ENCODE assay signal across 19 mouse cellular contexts in the genomic region with DNA sequence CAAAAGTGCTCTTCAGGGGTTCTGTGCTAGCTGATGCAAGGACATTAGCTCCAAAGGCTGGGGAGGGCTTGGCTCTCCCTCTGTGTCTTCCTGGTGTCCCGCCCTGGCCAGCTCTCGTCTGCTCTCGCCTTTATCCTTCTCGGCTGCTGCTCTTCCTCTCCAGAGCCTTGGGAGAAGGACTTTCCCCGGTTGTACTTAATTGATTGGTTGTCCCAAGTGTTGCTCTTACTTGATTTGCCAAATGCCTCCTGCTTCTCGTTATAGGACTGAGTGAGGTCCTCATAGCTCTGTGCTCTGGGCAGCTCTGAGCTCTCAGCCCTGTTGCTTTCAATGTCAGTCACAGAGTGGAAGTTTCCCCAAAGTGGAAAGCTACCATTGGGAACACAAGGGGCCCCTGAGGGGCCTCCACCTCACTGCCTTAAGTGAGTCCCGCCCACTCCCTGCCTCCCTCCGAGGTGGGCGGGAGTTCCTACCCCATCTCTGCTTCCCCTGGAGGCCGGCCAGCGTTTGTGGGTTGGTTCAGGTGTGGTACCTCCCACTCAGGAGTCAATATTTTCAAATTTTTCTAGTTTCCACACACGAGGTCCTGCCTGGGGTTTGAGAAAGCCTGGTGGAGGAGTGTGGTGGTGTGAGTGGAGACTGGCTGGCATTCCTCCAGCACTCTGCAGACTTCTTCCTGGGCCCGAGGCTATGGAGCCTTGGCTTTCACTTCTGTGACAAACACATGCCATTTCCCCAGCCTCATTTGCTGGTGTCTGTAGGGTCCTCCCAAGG. TPM values are rescaled to one million over a fixed set of nuclear protein-coding genes. Genes with fewer than 3 reads are reported as not detected.
A peak's percentile ranks its signal among the peaks of the same experiment; 100 is the strongest.
DNase-seq lines count a peak whose midpoint lies in the region; ATAC-seq and TF ChIP-seq lines count a peak whose summit lies in the region.
"Had no signal": no experiment of that assay in that cellular context is flagged by ENCODE, and none has a peak within 500 bp of the region (broad histone marks: within the 10 kb centered on the region; RNA-seq: fewer than 3 reads in every experiment).

No protein-coding gene starts in this region.

- H3K4me2 ChIP-seq in hindbrain, postnatal 0 days (ENCODE audit: low read depth, low read length), result no peak overlapping the region
- no peak overlapping the region for H3K4me2 ChIP-seq in hindbrain, embryonic 11.5 days (replicated peaks; ENCODE audit: low read depth, low read length)
- H3K4me2 ChIP-seq in lung, postnatal 0 days (replicated peaks; ENCODE audit: low read depth, low read length), result no peak overlapping the region
- H3K4me2 ChIP-seq in stomach, postnatal 0 days (replicated peaks; ENCODE audit: low read depth), result no peak overlapping the region
- H3K4me2 ChIP-seq: forebrain, embryonic 15.5 days; hindbrain, embryonic 13.5 days; intestine, embryonic 15.5 days; liver, embryonic 13.5 days; lung, embryonic 15.5 days; midbrain, embryonic 13.5 days; neural tube, embryonic 15.5 days had no signal

- H3K36me3 ChIP-seq in hindbrain, postnatal 0 days (ENCODE audit: insufficient read depth, low read length), result peaks cover 39% of the 10 kb centered on the region
- H3K36me3 ChIP-seq in hindbrain, embryonic 11.5 days (ENCODE audit: control insufficient read depth, insufficient read depth, low read length), result 0 out of 2 replicates have a peak, but pooled peaks cover 3% of the 10 kb centered on the region
- peaks cover 34% of the 10 kb centered on the region; the same call in 1 of the 2 replicates for H3K36me3 ChIP-seq in lung, postnatal 0 days (ENCODE audit: insufficient read depth, low read length)
- H3K36me3 ChIP-seq in stomach, postnatal 0 days (ENCODE audit: control insufficient read depth, insufficient read depth, low read length), result peaks cover 48% of the 10 kb centered on the region

- no peak for TF ChIP-seq EP300 in lung, postnatal 0 days (IDR thresholded peaks at IDR 0.05)
- no peak for TF ChIP-seq EP300 in stomach, postnatal 0 days (optimal IDR thresholded peaks at IDR 0.05)

- H3K27ac ChIP-seq in hindbrain, postnatal 0 days, result no peak overlapping the region
- H3K27ac ChIP-seq in hindbrain, embryonic 11.5 days (ENCODE audit: low read depth, low read length), result no peak overlapping the region
- H3K27ac ChIP-seq in lung, postnatal 0 days (ENCODE audit: low read length), result no peak overlapping the region
- no peak overlapping the region for H3K27ac ChIP-seq in stomach, postnatal 0 days (replicated peaks)
- H3K27ac ChIP-seq: forebrain, embryonic 15.5 days; hindbrain, embryonic 13.5 days; intestine, embryonic 15.5 days; liver, embryonic 13.5 days; lung, embryonic 15.5 days; midbrain, embryonic 13.5 days; neural tube, embryonic 15.5 days had no signal

- no peaks in the 10 kb centered on the region for H3K4me1 ChIP-seq in hindbrain, postnatal 0 days (ENCODE audit: insufficient read depth, low read length)
- H3K4me1 ChIP-seq in hindbrain, embryonic 11.5 days (replicated peaks; ENCODE audit: control insufficient read depth, insufficient read depth, low read length), result no peaks in the 10 kb centered on the region
- H3K4me1 ChIP-seq in lung, postnatal 0 days (ENCODE audit: insufficient read depth, low read depth, low read length), result no peaks in the 10 kb centered on the region
- no peaks in the 10 kb centered on the region for H3K4me1 ChIP-seq in stomach, postnatal 0 days (replicated peaks; ENCODE audit: control insufficient read depth, insufficient read depth)
- H3K4me1 ChIP-seq: forebrain, embryonic 15.5 days; hindbrain, embryonic 13.5 days; intestine, embryonic 15.5 days; midbrain, embryonic 13.5 days; neural tube, embryonic 15.5 days had no signal

- H3K9ac ChIP-seq in hindbrain, postnatal 0 days (replicated peaks; ENCODE audit: low read length), result no peak overlapping the region
- no peak overlapping the region for H3K9ac ChIP-seq in hindbrain, embryonic 11.5 days (ENCODE audit: low read depth, low read length)
- no peak overlapping the region for H3K9ac ChIP-seq in lung, postnatal 0 days (replicated peaks; ENCODE audit: low read depth)
- no peak overlapping the region for H3K9ac ChIP-seq in stomach, postnatal 0 days (ENCODE audit: low read length)
- H3K9ac ChIP-seq: forebrain, embryonic 15.5 days; hindbrain, embryonic 13.5 days; intestine, embryonic 15.5 days; liver, embryonic 13.5 days; lung, embryonic 15.5 days; midbrain, embryonic 13.5 days; neural tube, embryonic 15.5 days had no signal

- ATAC-seq in hindbrain, postnatal 0 days, result 0 out of 2 replicates have a peak, but pooled peaks have one; percentile 24
- no peak for ATAC-seq in hindbrain, embryonic 11.5 days (ENCODE audit: low FRiP score)
- ATAC-seq in lung, postnatal 0 days, result 0 out of 2 replicates have a peak, but pooled peaks have one; percentile 8
- no peak for ATAC-seq in stomach, postnatal 0 days (ENCODE audit: low FRiP score, low TSS enrichment)
- ATAC-seq: forebrain, embryonic 15.5 days; intestine, embryonic 15.5 days; midbrain, embryonic 13.5 days had no signal

- no peaks in the 10 kb centered on the region for H3K9me3 ChIP-seq in hindbrain, postnatal 0 days (ENCODE audit: low read length)
- no peaks in the 10 kb centered on the region for H3K9me3 ChIP-seq in hindbrain, embryonic 11.5 days (ENCODE audit: control insufficient read depth, low read length)
- no peaks in the 10 kb centered on the region for H3K9me3 ChIP-seq in lung, postnatal 0 days (ENCODE audit: low read length)
- H3K9me3 ChIP-seq in stomach, postnatal 0 days (ENCODE audit: control insufficient read depth, low read length), result no peaks in the 10 kb centered on the region
- H3K9me3 ChIP-seq: forebrain, embryonic 15.5 days; hindbrain, embryonic 13.5 days; intestine, embryonic 15.5 days; liver, embryonic 13.5 days; lung, embryonic 15.5 days; midbrain, embryonic 13.5 days; neural tube, embryonic 15.5 days had no signal

- no peak overlapping the region for H3K4me3 ChIP-seq in hindbrain, postnatal 0 days (ENCODE audit: low read length)
- no peak overlapping the region for H3K4me3 ChIP-seq in hindbrain, embryonic 11.5 days (ENCODE audit: low read depth, low read length)
- H3K4me3 ChIP-seq in lung, postnatal 0 days (ENCODE audit: low read depth, low read length), result no peak overlapping the region
- no peak overlapping the region for H3K4me3 ChIP-seq in stomach, postnatal 0 days (ENCODE audit: low read depth, low read length)
- H3K4me3 ChIP-seq: erythroblast, embryonic 14.5 days; forebrain, embryonic 15.5 days; hindbrain, embryonic 13.5 days; intestine, embryonic 15.5 days; liver, embryonic 13.5 days; lung, embryonic 15.5 days; midbrain, embryonic 13.5 days; myocyte; neural tube, embryonic 15.5 days had no signal

- TF ChIP-seq CTCF in hindbrain, postnatal 0 days (IDR thresholded peaks at IDR 0.05; ENCODE audit: low read depth), result no peak
- no peak for TF ChIP-seq CTCF in lung, postnatal 0 days (IDR thresholded peaks at IDR 0.05)
- no peak for TF ChIP-seq CTCF in stomach, postnatal 0 days (IDR thresholded peaks at IDR 0.05; ENCODE audit: low read depth)

- H3K27me3 ChIP-seq in hindbrain, postnatal 0 days (ENCODE audit: insufficient read depth, low read length), result no peaks in the 10 kb centered on the region
- no peaks in the 10 kb centered on the region for H3K27me3 ChIP-seq in hindbrain, embryonic 11.5 days (ENCODE audit: control insufficient read depth, insufficient read depth, low read length)
- H3K27me3 ChIP-seq in lung, postnatal 0 days (replicated peaks; ENCODE audit: insufficient read depth, low read length), result no peaks in the 10 kb centered on the region
- H3K27me3 ChIP-seq in stomach, postnatal 0 days (ENCODE audit: control insufficient read depth, insufficient read depth, low read length), result no peaks in the 10 kb centered on the region
- H3K27me3 ChIP-seq: forebrain, embryonic 15.5 days; hindbrain, embryonic 13.5 days; intestine, embryonic 15.5 days; liver, embryonic 13.5 days; lung, embryonic 15.5 days; midbrain, embryonic 13.5 days; neural tube, embryonic 15.5 days had no signal

- WGBS in hindbrain, postnatal 0 days, result 69% methylated on average over 13 of the region's 13 CpGs
- 84% methylated on average over 13 of the region's 13 CpGs for WGBS in hindbrain, embryonic 11.5 days
- 51% methylated on average over 13 of the region's 13 CpGs for WGBS in lung, postnatal 0 days
- WGBS in stomach, postnatal 0 days, result 47% methylated on average over 13 of the region's 13 CpGs

- DNase-seq in cerebellum, adult 9-10 months, result peak; percentile 41
- no peak for DNase-seq in cerebellum, postnatal 4 days (ENCODE audit: low spot score in 2 of 2)
- no peak for DNase-seq in hindbrain, postnatal 0 days (ENCODE audit: low spot score)
- DNase-seq in hindbrain, embryonic 11.5 days (ENCODE audit: low spot score), result no peak
- no peak for DNase-seq in lung, postnatal 0 days (ENCODE audit: low spot score)
- no peak for DNase-seq in lung, postnatal 10 days
- peak; percentile 54 for DNase-seq in stomach, postnatal 0 days (ENCODE audit: low spot score)
- DNase-seq: layer of hippocampus, postnatal 36 days; liver, embryonic 13.5 days; right cerebral cortex, postnatal 4 days had no signal

RNA-seq across cellular contexts. Expression of gene Avil, which starts 3.0 kb away (rescaled TPM):
- total RNA-seq in hindbrain, postnatal 0 days (2014; rRNA removed), result 0.52 and 1.3 TPM in 2 replicates
- polyA plus RNA-seq in hindbrain, postnatal 0 days (2015; fragmentation: Nextera tagmentation; extraction: Ambion mirVana), result 0.98 and 1.4 TPM in 2 replicates
- 0.29 and 1.7 TPM in 2 replicates for polyA plus RNA-seq in hindbrain, embryonic 11.5 days (2014; fragmentation: Nextera tagmentation; extraction: Ambion mirVana)
- polyA plus RNA-seq in lung, postnatal 0 days (2015; fragmentation: Nextera tagmentation; extraction: Ambion mirVana), result 0.13 and 0.15 TPM in 2 replicates
- 10.7 and 12.3 TPM in 2 replicates for polyA plus RNA-seq in stomach, postnatal 0 days (2015; fragmentation: Nextera tagmentation; extraction: Ambion mirVana)
- total RNA-seq: megakaryocyte progenitor cell, adult 5-6 weeks had no signal

RNA-seq across cellular contexts. Expression of gene Ctdsp2, which starts 19.0 kb away (rescaled TPM):
- 64.5 and 64.7 TPM in 2 replicates for total RNA-seq in hindbrain, postnatal 0 days (2014; rRNA removed)
- 15.0 and 16.7 TPM in 2 replicates for polyA plus RNA-seq in hindbrain, postnatal 0 days (2015; fragmentation: Nextera tagmentation; extraction: Ambion mirVana)
- 38.7 and 40.3 TPM in 2 replicates for polyA plus RNA-seq in hindbrain, embryonic 11.5 days (2014; fragmentation: Nextera tagmentation; extraction: Ambion mirVana)
- polyA plus RNA-seq in lung, postnatal 0 days (2015; fragmentation: Nextera tagmentation; extraction: Ambion mirVana), result 63.9 and 67.9 TPM in 2 replicates
- polyA plus RNA-seq in stomach, postnatal 0 days (2015; fragmentation: Nextera tagmentation; extraction: Ambion mirVana), result 29.1 and 33.0 TPM in 2 replicates

RNA-seq across cellular contexts. Expression of gene Tsfm, which starts 33.1 kb away (rescaled TPM):
- 31.4 and 49.0 TPM in 2 replicates for total RNA-seq in hindbrain, postnatal 0 days (2014; rRNA removed)
- polyA plus RNA-seq in hindbrain, postnatal 0 days (2015; fragmentation: Nextera tagmentation; extraction: Ambion mirVana), result 62.4 and 62.7 TPM in 2 replicates
- polyA plus RNA-seq in hindbrain, embryonic 11.5 days (2014; fragmentation: Nextera tagmentation; extraction: Ambion mirVana), result 75.6 and 78.7 TPM in 2 replicates
- polyA plus RNA-seq in lung, postnatal 0 days (2015; fragmentation: Nextera tagmentation; extraction: Ambion mirVana), result 39.1 and 42.3 TPM in 2 replicates
- 58.9 and 61.3 TPM in 2 replicates for polyA plus RNA-seq in stomach, postnatal 0 days (2015; fragmentation: Nextera tagmentation; extraction: Ambion mirVana)

RNA-seq across cellular contexts. Expression of gene Mettl1, which starts 43.7 kb away (rescaled TPM):
- total RNA-seq in hindbrain, postnatal 0 days (2014; rRNA removed), result 9.3 and 10.0 TPM in 2 replicates
- 23.8 and 23.9 TPM in 2 replicates for polyA plus RNA-seq in hindbrain, postnatal 0 days (2015; fragmentation: Nextera tagmentation; extraction: Ambion mirVana)
- 32.4 and 36.7 TPM in 2 replicates for polyA plus RNA-seq in hindbrain, embryonic 11.5 days (2014; fragmentation: Nextera tagmentation; extraction: Ambion mirVana)
- polyA plus RNA-seq in lung, postnatal 0 days (2015; fragmentation: Nextera tagmentation; extraction: Ambion mirVana), result 12.9 and 13.6 TPM in 2 replicates
- 32.4 and 36.8 TPM in 2 replicates for polyA plus RNA-seq in stomach, postnatal 0 days (2015; fragmentation: Nextera tagmentation; extraction: Ambion mirVana)

RNA-seq across cellular contexts. Expression of gene Eef1akmt3, which starts 43.8 kb away (rescaled TPM):
- 0.31 TPM in 1 of 2 replicates, not detected in the other for total RNA-seq in hindbrain, postnatal 0 days (2014; rRNA removed)
- 0.19 TPM in 2 replicates for polyA plus RNA-seq in hindbrain, postnatal 0 days (2015; fragmentation: Nextera tagmentation; extraction: Ambion mirVana)
- 0.08 and 0.15 TPM in 2 replicates for polyA plus RNA-seq in hindbrain, embryonic 11.5 days (2014; fragmentation: Nextera tagmentation; extraction: Ambion mirVana)
- polyA plus RNA-seq in lung, postnatal 0 days (2015; fragmentation: Nextera tagmentation; extraction: Ambion mirVana), result 0.27 and 0.30 TPM in 2 replicates
- polyA plus RNA-seq in stomach, postnatal 0 days (2015; fragmentation: Nextera tagmentation; extraction: Ambion mirVana), result 1.2 and 1.3 TPM in 2 replicates
- total RNA-seq: megakaryocyte progenitor cell, adult 5-6 weeks had no signal
- polyA plus RNA-seq: erythroblast, embryonic 14.5 days had no signal

Comparison
In these comparisons a context has a peak if more than half of its experiments do, and no peak if none do; other contexts are left out.
1. DNase-seq: peak in cerebellum, adult 9-10 months (single experiment) and stomach, postnatal 0 days (single experiment); none in cerebellum, postnatal 4 days (0 of 2), hindbrain, postnatal 0 days (single experiment), hindbrain, embryonic 11.5 days (single experiment), lung, postnatal 0 days (single experiment) and lung, postnatal 10 days (single experiment).
2. ATAC-seq: peak in hindbrain, postnatal 0 days (single experiment) and lung, postnatal 0 days (single experiment); none in hindbrain, embryonic 11.5 days (single experiment) and stomach, postnatal 0 days (single experiment).